Mouse (Mus musculus) thymus, postnatal 4 days (tissue): ENCODE measurements at regions not wholly inside any gene's neighbourhood (a gene's known extent, or its start where the extent isn't known, plus 50 kb on each side); places are given as distances from the start of the nearest gene placed in this dataset.

Source experiments
- DNase-seq: peaks from one replicate; pipeline ENCODE4 v3.0.0; 2021

DNA sequence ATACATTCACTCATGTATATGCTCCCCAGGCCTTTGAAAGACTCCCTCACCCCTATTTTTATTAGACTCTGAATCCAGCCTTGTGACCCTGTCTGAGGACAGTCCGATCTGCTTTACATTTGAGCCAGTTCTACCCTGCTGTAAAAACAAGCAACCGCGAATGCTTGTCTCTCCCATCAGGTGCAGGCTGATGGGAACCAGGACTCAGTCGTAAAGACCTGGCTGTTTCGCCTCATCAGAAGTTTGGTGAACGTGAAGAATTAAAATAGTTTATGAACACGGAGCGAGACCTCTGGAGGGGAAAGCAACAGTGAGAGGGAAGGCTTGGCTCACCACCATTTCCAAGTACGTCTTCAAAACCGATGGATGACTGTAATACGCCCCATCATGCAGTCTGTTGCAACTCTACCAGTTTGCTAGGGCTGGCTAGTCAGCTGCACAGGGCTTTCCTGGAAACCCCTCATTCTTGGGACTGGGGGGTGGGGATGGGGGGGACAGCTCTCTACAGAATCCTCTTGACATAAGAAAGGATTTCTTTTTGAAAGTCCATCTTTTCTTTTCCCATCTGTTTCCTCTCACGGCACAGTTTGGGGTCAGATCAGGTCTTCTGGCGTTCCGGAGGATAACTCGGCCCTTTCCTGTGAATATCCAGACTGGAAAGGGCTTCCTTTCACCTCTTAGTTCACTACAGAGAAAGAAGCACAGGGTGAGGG, 366.8 kb upstream of the Jarid2 start:
- no peak for DNase-seq

- no peak for DNase-seq
These were observed 366.3 kb upstream of the Jarid2 start for GRCm38 (mm10) chr13:44363016-44363415.

- no peak for DNase-seq
These were observed 360.0 kb upstream of the Jarid2 start for GRCm38 (mm10) chr13:44369301-44369700.

DNA sequence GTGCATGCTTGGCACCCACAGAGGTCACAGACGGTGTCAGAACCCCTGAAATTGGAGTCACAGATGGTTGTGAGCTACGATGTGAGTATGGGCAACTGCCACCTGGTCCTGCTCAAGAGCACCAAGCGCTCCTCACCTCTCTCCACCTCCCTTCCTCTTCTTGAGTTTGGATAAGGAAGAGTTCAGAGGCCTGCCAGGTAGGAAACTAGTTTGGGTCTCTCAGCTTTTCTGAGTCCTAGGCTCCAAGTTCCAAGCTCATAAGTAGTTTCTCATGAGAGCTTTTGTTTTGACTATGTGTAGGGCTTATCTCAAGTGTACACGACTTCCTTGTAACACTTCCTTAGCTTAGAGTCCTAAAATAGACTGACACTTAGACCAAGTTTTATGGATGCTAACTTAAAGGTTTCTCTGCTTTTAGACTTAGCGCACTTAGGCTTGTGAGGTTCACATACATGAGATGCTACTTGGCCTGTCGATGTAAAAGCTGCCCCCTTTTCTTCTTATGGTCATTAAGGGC, 356.9 kb upstream of the Jarid2 start:
- no peak for DNase-seq

DNA sequence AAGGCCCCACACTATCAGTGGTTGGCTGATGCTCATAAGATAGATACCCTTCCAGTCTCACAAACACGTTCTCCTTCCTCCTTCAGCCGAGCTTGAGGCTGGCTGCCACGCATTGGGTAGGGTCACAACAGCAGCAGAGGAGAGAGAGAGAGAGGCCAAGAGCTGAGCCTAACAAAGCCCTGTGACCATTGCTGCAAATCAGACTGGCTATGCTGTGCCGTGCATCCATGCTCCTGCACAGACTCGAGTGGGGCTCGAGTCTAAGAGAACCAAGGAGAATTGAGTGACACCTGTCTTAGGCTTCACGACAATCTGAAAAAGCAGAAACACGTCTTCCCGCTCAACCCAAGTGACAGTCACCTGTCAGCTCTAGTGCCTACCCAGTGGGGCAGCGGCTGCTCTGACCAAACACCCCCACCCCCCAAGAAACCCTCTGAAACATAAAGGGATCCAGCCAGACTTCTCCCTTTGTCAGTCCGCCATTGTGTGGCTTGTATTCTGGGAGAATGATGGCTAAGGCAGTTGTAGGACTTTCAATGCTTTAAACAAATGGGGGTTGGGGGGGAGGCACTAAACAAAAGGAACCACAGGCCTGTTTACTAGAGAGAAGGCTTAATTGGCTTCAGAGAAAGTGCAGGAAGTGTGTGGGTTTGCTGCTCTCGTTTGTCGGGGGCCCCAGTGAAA, 353.7 kb upstream of the Jarid2 start:
- DNase-seq: peak; percentile 30

DNA sequence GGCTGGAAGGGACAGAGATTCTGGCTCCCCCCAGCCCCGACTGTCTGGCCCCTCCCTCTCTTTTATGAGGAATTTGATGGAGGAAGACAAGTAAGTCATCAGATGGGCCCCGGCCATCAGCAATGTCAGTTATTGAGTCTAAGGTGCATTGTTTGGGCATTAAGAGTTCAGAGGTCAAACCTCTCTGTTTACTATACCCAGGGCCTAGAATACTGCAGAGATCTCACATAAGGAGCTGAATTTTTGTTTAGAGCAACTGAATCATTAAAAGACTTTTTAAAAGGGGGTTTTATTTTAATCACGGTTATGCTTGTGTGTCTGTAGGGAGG, 353.1 kb upstream of the Jarid2 start:
- DNase-seq: peak; percentile 49

DNA sequence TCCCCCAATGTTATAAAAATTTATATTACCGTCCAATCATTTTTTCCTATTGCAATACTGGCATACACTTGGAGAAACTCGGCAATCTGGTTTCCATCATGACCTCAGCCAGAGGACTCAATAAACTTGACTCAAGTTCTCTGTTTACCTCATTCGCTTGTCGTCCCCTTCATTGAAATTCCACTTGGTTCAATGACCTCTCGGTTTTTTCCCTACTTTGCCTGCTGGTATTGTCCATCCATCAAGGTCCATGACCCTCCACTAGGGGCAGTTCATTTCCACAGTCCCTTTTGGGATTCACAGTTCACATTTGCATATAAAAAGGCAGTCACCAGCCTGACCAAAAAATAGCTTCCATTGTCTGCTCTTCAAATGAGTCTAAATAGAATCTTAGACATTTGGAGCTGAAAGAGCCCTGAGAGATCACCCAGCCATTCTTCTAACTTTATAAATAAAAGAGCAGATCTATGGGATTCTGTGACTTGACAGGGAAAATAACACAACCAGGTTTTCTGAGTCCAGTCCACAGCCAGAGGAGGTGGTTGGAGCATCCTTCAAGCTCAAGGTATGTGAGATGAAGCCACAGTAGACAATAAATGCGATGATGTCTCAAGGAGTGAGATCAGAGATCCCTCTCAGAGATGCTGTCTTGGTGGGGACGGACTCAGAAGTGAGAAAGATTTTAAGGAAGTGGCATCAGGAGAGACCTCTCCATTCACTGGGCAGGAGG, 347.4 kb upstream of the Jarid2 start:
- DNase-seq: no peak

GRCm38 (mm10) chr13:44383322-44383721, 346.0 kb upstream of the Jarid2 start:
- no peak for DNase-seq

DNA sequence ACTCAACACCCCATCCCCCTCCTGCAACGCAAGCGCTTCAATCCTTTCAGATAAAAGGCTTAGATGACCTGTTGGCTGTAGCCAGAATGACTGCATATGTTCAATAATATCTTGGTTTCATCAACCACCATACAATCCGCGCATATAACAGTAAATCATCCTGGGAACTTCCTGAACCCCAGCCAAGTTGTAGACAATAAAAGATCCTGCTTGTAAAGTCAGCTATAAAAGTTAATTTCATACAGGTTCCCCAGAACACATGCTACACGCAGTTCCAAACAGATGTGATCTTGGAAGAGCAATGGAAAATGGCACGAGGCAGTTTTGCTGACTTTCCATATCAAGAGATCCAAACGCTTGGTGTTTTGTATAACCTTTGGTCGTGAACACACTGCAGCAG, 342.5 kb upstream of the Jarid2 start:
- no peak for DNase-seq

- DNase-seq: no peak
These were observed 339.6 kb upstream of the Jarid2 start for GRCm38 (mm10) chr13:44389696-44390095.

- no peak for DNase-seq
These were observed 338.4 kb upstream of the Jarid2 start for GRCm38 (mm10) chr13:44390666-44391390.

DNA sequence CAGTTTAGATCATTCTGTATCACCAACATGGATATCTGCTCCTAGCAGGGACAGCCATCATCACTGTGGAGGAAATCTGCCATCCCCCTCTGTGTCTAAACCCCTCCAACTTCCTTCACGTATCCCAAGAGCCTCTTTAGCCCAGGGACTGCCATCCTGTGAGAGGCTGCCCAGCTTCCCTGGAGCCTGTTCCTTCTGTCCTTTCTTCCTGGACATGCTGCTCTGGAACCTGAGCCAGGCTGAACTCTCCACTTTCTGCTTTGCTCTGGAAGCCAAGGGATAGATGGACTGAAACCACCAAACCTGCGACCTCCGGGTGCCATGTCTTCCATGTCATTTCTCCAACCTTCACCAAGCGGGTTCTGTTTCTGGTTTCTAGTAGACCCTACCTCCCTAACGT, 335.3 kb upstream of the Jarid2 start:
- no peak for DNase-seq

GRCm38 (mm10) chr13:44398613-44399369, 330.5 kb upstream of the Jarid2 start:
- no peak for DNase-seq

GRCm38 (mm10) chr13:44399370-44399685, 329.9 kb upstream of the Jarid2 start:
- DNase-seq: no peak

GRCm38 (mm10) chr13:44399831-44400321, 329.4 kb upstream of the Jarid2 start:
- no peak for DNase-seq

GRCm38 (mm10) chr13:44404010-44404575, 325.2 kb upstream of the Jarid2 start:
- no peak for DNase-seq

- no peak for DNase-seq
These were observed 322.0 kb upstream of the Jarid2 start for GRCm38 (mm10) chr13:44407307-44407706.

GRCm38 (mm10) chr13:44408619-44408959, 320.7 kb upstream of the Jarid2 start:
- no peak for DNase-seq

DNA sequence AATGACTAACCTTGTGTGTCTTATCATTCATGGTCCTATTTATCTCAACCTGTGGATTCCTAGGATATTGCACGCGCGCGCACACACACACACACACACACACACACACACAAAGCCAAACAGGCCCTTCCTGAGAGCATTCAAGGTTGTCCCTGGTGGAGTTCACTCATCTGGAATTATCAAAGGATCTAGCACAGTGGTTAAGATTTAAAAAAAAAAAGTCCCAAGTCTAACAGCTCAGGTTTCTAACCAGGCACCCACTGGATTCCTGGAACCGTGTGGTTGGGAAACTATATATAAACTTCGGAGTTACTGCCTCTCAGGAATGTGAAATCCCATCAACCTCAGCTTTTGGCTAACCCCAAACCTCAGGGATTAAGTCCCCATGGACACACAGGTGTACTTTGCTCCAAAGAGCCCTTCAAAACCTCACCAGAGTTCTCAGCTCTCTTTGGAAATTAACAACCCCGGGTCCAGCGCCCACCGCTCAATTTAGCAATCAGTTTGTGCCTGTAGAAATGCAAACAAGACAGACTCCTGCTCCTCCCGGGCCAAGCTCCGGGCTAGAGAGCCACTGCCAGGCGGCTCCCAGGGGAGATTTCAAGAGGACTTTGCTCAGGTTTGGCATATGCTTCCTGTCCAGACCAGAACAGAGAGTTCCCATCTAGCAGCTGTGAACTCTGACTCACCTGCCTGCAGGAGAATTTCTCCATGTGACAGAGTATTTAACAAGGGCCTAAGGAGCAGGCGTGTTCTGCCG, 320.1 kb upstream of the Jarid2 start:
- no peak for DNase-seq

GRCm38 (mm10) chr13:44409720-44410047, 319.6 kb upstream of the Jarid2 start:
- no peak for DNase-seq

GRCm38 (mm10) chr13:44411781-44412496, 317.3 kb upstream of the Jarid2 start:
- no peak for DNase-seq
